In the genomic region with DNA sequence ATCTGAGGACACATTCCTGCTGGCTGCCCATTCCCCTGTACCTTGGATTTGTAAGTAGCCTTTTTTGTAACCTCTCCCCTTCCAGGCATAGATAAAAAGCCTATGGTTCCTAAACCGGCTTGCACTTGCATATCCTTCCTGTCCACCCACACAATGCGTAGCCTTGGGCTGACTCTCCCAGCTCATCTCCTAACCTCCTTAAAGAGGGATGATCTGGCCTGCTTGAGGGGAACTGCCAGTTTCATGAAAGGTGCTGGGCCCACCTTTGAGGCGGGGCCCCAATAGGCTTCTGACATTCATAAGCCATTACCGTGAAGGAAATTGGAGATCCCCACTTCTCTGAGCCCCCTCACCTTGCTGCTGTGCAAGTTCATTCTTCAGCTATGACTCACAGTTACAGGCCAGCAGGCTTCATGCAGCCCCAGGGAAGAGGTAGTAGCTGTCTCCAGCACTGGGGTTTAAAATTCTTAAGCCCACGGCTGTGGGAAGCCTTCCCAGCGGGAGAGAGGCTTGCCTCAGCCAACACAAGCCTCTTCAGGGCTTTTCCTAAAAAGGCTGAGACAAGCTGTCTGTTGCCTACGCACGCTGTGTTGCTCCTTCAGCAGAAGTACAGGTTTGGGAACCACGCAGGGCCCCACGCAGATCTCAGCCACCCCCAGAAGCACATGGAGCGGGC, we compare ENCODE assay signal across 11 mouse cellular contexts. TPM values are rescaled to one million over a fixed set of nuclear protein-coding genes. Genes with fewer than 3 reads are reported as not detected.
DNase-seq lines count a peak whose midpoint lies in the region; ATAC-seq lines count a peak whose summit lies in the region.
"Had no signal": no experiment of that assay in that cellular context is flagged by ENCODE, and none has a peak within 500 bp of the region (broad histone marks: within the 10 kb centered on the region; RNA-seq: fewer than 3 reads in every experiment).

No protein-coding gene starts in this region.

- intact Hi-C loops in left cerebral cortex, postnatal 14 days (cut with DNase I), result no loop called here

- peaks cover 10% of the 10 kb centered on the region for H3K4me1 ChIP-seq in midbrain, embryonic 15.5 days

- no peak overlapping the region for H3K4me2 ChIP-seq in midbrain, embryonic 15.5 days

- no peak overlapping the region for H3K9ac ChIP-seq in midbrain, embryonic 15.5 days
- H3K9ac ChIP-seq: liver, embryonic 14.5 days had no signal

- DNase-seq in layer of hippocampus, adult 18-20 months (ENCODE audit: low spot score in 2 of 2), result peak; percentile 52 to 75
- DNase-seq in layer of hippocampus, postnatal 14 days (ENCODE audit: low spot score in 2 of 2), result no peak
- DNase-seq in A20 (ENCODE audit: low read depth, low spot score), result peak; percentile 40
- peak; percentile 72 for DNase-seq in NIH3T3 (ENCODE audit: low read depth)
- DNase-seq in left cerebral cortex, postnatal 14 days (ENCODE audit: low spot score in 2 of 2), result peak; percentile 46 to 67
- DNase-seq in spleen, postnatal 36 days (ENCODE audit: low spot score in 2 of 2), result no peak
- no peak for DNase-seq in retina, embryonic 14.5 days (ENCODE audit: low spot score)
- DNase-seq: embryo, embryonic 11 days had no signal

- no peak overlapping the region for H3K27ac ChIP-seq in midbrain, embryonic 15.5 days
- H3K27ac ChIP-seq: liver, embryonic 14.5 days had no signal

- H3K36me3 ChIP-seq in midbrain, embryonic 15.5 days (replicated peaks), result peaks cover under 1% of the 10 kb centered on the region; the same call in 1 of the 2 replicates

- 55% methylated on average over 11 of the region's 11 CpGs for WGBS in midbrain, embryonic 15.5 days

- ATAC-seq in midbrain, embryonic 15.5 days (replicated peaks), result no peak

- H3K27me3 ChIP-seq in midbrain, embryonic 15.5 days (replicated peaks), result peaks cover 38% of the 10 kb centered on the region

- H3K4me3 ChIP-seq in midbrain, embryonic 15.5 days, result no peak overlapping the region

- H3K9me3 ChIP-seq in midbrain, embryonic 15.5 days, result no peaks in the 10 kb centered on the region

RNA-seq across cellular contexts. Expression of a gene that starts 1.1 kb away (rescaled TPM):
- not detected for total RNA-seq in layer of hippocampus, adult 18-20 months (2021)
- not detected for total RNA-seq in layer of hippocampus, postnatal 14 days (2021)
- total RNA-seq in left cerebral cortex, postnatal 14 days (2021), result not detected
- polyA plus RNA-seq in midbrain, embryonic 15.5 days (2015; fragmentation: Nextera tagmentation; extraction: Ambion mirVana), result not detected in 2 replicates
- polyA plus RNA-seq: midbrain, embryonic 11.5 days had no signal

RNA-seq across cellular contexts. Expression of a gene that starts 14.3 kb away (rescaled TPM):
- total RNA-seq in layer of hippocampus, adult 18-20 months (2021), result 10 to 100 TPM; 40.3 to 45.5 TPM
- total RNA-seq in layer of hippocampus, postnatal 14 days (2021), result 10 to 100 TPM; 20.0 to 23.3 TPM
- total RNA-seq in left cerebral cortex, postnatal 14 days (2021), result 10 to 100 TPM; 22.4 to 23.2 TPM
- 34.3 and 41.5 TPM in 2 replicates for polyA plus RNA-seq in midbrain, embryonic 15.5 days (2015; fragmentation: Nextera tagmentation; extraction: Ambion mirVana)

RNA-seq across cellular contexts. Expression of a gene that starts 14.3 kb away (rescaled TPM):
- total RNA-seq in layer of hippocampus, adult 18-20 months (2021), result 10 to 100 TPM; 21.1 to 22.3 TPM
- total RNA-seq in layer of hippocampus, postnatal 14 days (2021), result 10 to 100 TPM; 27.6 to 28.9 TPM
- total RNA-seq in left cerebral cortex, postnatal 14 days (2021), result 10 to 100 TPM; 23.9 to 30.9 TPM
- polyA plus RNA-seq in midbrain, embryonic 15.5 days (2015; fragmentation: Nextera tagmentation; extraction: Ambion mirVana), result 80.0 and 80.4 TPM in 2 replicates

RNA-seq across cellular contexts. Expression of a gene that starts 18.4 kb away (rescaled TPM):
- total RNA-seq in layer of hippocampus, adult 18-20 months (2021), result 10 to 100 TPM; 18.5 to 22.1 TPM
- total RNA-seq in layer of hippocampus, postnatal 14 days (2021), result 10 to 100 TPM; 38.8 to 45.5 TPM
- 10 to 100 TPM; 32.7 to 34.4 TPM for total RNA-seq in left cerebral cortex, postnatal 14 days (2021)
- polyA plus RNA-seq in midbrain, embryonic 15.5 days (2015; fragmentation: Nextera tagmentation; extraction: Ambion mirVana), result 62.3 and 68.3 TPM in 2 replicates

RNA-seq across cellular contexts. Expression of a gene that starts 28.9 kb away (rescaled TPM):
- 10 to 100 TPM; 10.8 to 11.3 TPM for total RNA-seq in layer of hippocampus, adult 18-20 months (2021)
- total RNA-seq in layer of hippocampus, postnatal 14 days (2021), result 10 to 100 TPM in 1 of 2 experiments, 1 to 10 TPM in 1; 8.9 to 14.5 TPM
- total RNA-seq in left cerebral cortex, postnatal 14 days (2021), result 1 to 10 TPM; 8.6 to 9.9 TPM
- polyA plus RNA-seq in midbrain, embryonic 15.5 days (2015; fragmentation: Nextera tagmentation; extraction: Ambion mirVana), result 33.6 and 35.1 TPM in 2 replicates

Comparison
In these comparisons a context has a peak if more than half of its experiments do, and no peak if none do; other contexts are left out.
1. DNase-seq: peak in layer of hippocampus, adult 18-20 months (2 of 2), A20 (single experiment), NIH3T3 (single experiment) and left cerebral cortex, postnatal 14 days (2 of 2); none in layer of hippocampus, postnatal 14 days (0 of 2), spleen, postnatal 36 days (0 of 2) and retina, embryonic 14.5 days (single experiment).